In the genomic region with DNA sequence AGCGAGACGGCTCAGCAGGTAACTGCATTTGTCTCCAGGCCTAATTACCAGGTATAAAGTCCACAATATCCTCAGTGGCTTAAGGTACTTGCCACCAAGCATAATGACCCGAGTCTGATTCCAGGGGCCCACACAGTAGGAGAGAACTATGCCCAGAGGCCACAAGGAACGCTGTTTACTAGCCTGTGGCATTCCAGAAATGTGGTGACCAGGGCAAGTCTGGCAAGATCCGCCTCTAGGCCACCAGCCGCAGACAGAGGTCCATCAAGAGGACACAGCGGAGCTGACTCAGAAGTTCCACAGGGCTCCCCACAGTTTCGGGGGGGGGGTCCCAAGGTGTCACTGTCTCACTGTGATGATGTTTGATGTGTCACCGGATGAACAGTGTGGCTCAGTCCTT, we compare ENCODE assay signal across 14 mouse cellular contexts. TPM values are rescaled to one million over a fixed set of nuclear protein-coding genes. Genes with fewer than 3 reads are reported as not detected.
DNase-seq lines count a peak whose midpoint lies in the region; ATAC-seq and TF ChIP-seq lines count a peak whose summit lies in the region.
"Had no signal": no experiment of that assay in that cellular context is flagged by ENCODE, and none has a peak within 500 bp of the region (broad histone marks: within the 10 kb centered on the region; RNA-seq: fewer than 3 reads in every experiment).

No protein-coding gene starts in this region.

- peak; percentile 33 for ATAC-seq in Patski
- ATAC-seq in forebrain, embryonic 12.5 days (ENCODE audit: low FRiP score): no peak
- ATAC-seq: forebrain, embryonic 15.5 days; inflammation-experienced regulatory T-cells, adult 6 months had no signal

- CTCF ChIA-PET in Patski (lab: Charles Lee): no interaction called here

- no peak overlapping the region for H3K4me2 ChIP-seq in forebrain, embryonic 12.5 days
- H3K4me2 ChIP-seq: forebrain, embryonic 15.5 days; midbrain, embryonic 11.5 days; stomach, embryonic 15.5 days had no signal

- WGBS in forebrain, embryonic 12.5 days: 82% methylated on average over 9 of the region's 9 CpGs

- no peaks in the 10 kb centered on the region for H3K27me3 ChIP-seq in Patski
- H3K27me3 ChIP-seq in forebrain, embryonic 12.5 days: no peaks in the 10 kb centered on the region
- H3K27me3 ChIP-seq: forebrain, embryonic 15.5 days; stomach, embryonic 15.5 days had no signal

- H3K27ac ChIP-seq in forebrain, embryonic 12.5 days: no peak overlapping the region
- H3K27ac ChIP-seq: forebrain, embryonic 15.5 days; stomach, embryonic 15.5 days had no signal

- in situ Hi-C loops in Patski (cut with MboI; ENCODE audit: low pct_unique_long_range_greater_than_20kb): no loop called here

- no peaks in the 10 kb centered on the region for H3K36me3 ChIP-seq in forebrain, embryonic 12.5 days (replicated peaks)
- H3K36me3 ChIP-seq: forebrain, embryonic 15.5 days; stomach, embryonic 15.5 days had no signal

- peaks cover 16% of the 10 kb centered on the region; the same call in 1 of the 2 replicates for H3K4me1 ChIP-seq in forebrain, embryonic 12.5 days
- H3K4me1 ChIP-seq: forebrain, embryonic 15.5 days had no signal

- POLR2A ChIA-PET in Patski (lab: Charles Lee): no interaction called here

- DNase-seq in heart, postnatal 4 days: peak; percentile 32
- DNase-seq in heart, postnatal 25 days (ENCODE audit: low spot score): no peak
- no peak for DNase-seq in Patski (ENCODE audit: low read depth, low spot score)
- DNase-seq in kidney, adult 18-20 months: peak; percentile 68
- DNase-seq in kidney, postnatal 25 days: peak; percentile 68 to 88
- DNase-seq in right cerebral cortex, adult 18-20 months: no peak
- DNase-seq: cerebellum, postnatal 14 days; spleen, adult 18-20 months had no signal

- intact Hi-C loops in heart, postnatal 25 days (cut with DNase I): no loop called here

- no peak for TF ChIP-seq CTCF in Patski (IDR thresholded peaks at IDR 0.05)

- H3K9me3 ChIP-seq in forebrain, embryonic 12.5 days: no peaks in the 10 kb centered on the region
- H3K9me3 ChIP-seq: forebrain, embryonic 15.5 days; stomach, embryonic 15.5 days had no signal

- no peak overlapping the region for H3K9ac ChIP-seq in forebrain, embryonic 12.5 days
- H3K9ac ChIP-seq: forebrain, embryonic 15.5 days; stomach, embryonic 15.5 days had no signal

- no peak overlapping the region for H3K4me3 ChIP-seq in forebrain, embryonic 12.5 days (replicated peaks)
- H3K4me3 ChIP-seq: forebrain, embryonic 15.5 days; stomach, embryonic 15.5 days had no signal

RNA-seq across cellular contexts. Expression of a gene that starts 34.0 kb away (rescaled TPM):
- 10 to 100 TPM; 16.1 to 20.1 TPM for total RNA-seq in heart, postnatal 4 days (2021)
- total RNA-seq in heart, postnatal 25 days (2021): 1 to 10 TPM in 1 of 2 experiments, under 1 TPM in 1; 0.83 to 1.6 TPM
- 12.3 TPM for polyA plus RNA-seq in Patski (2021)
- 9.5 and 13.2 TPM in 2 replicates for polyA plus RNA-seq in forebrain, embryonic 12.5 days (2016; fragmentation: Nextera tagmentation; extraction: Ambion mirVana)
- total RNA-seq: neutrophil, adult 5-6 weeks had no signal

Comparison
In these comparisons a context has a peak if more than half of its experiments do, and no peak if none do; other contexts are left out.
1. DNase-seq: peak in heart, postnatal 4 days (single experiment), kidney, adult 18-20 months (single experiment) and kidney, postnatal 25 days (2 of 2); none in heart, postnatal 25 days (single experiment), Patski (single experiment) and right cerebral cortex, adult 18-20 months (single experiment).
2. RNA of a gene that starts 34.0 kb away (total RNA-seq): 16.1 to 20.1 TPM in heart, postnatal 4 days; 0.83 to 1.6 TPM in heart, postnatal 25 days; every median in the first group is over 4 times any median in the second.